Mouse (Mus musculus) forebrain, embryonic 10.5 days (tissue): ENCODE results near the gene Slc16a2. TPM values are rescaled to one million over a fixed set of nuclear protein-coding genes. Genes with fewer than 3 reads are reported as not detected.
"Not testable (repeated sequence)": the region's sequence is repeated elsewhere in the genome, so short reads cannot be mapped to it uniquely, and the experiment has no call there.

Experiments
- DNase-seq: peaks from one replicate; pipeline ENCODE4 v3.0.0-alpha.2; 2017; ENCODE audit warnings: low spot score; ENCODE audit errors: extremely low spot score
- H3K27ac ChIP-seq: fragments of 300-500 bp; sonication (generic); 2 replicates; pipeline ENCODE4 v1.5.1; 2016; ENCODE audit warnings: mild to moderate bottlenecking
- H3K27me3 ChIP-seq: fragments of 300-500 bp; sonication (generic); 2 replicates; pipeline ENCODE4 v1.6.1; 2016; ENCODE audit warnings: mild to moderate bottlenecking; ENCODE audit not compliant: poor library complexity, severe bottlenecking
- H3K36me3 ChIP-seq: fragments of 300-500 bp; sonication (generic); replicated peaks from 2 replicates; pipeline ENCODE4 v1.6.1; 2016; ENCODE audit warnings: mild to moderate bottlenecking, moderate library complexity
- H3K4me1 ChIP-seq: fragments of 300-500 bp; sonication (generic); 2 replicates; pipeline ENCODE4 v1.6.1; 2016
- H3K4me3 ChIP-seq: fragments of 300-500 bp; sonication (generic); 2 replicates; pipeline ENCODE4 v1.5.1; 2016; ENCODE audit warnings: mild to moderate bottlenecking, moderate library complexity
- H3K9me3 ChIP-seq: fragments of 300-500 bp; sonication (generic); 2 replicates; pipeline ENCODE4 v1.6.1; 2016; ENCODE audit warnings: mild to moderate bottlenecking, moderate library complexity
- WGBS: fragments of 180-500 bp; shearing (Covaris S2); methylation state at CpG from one replicate; pipeline ENCODE4 v1.1.7; 2016; 5-methylcytosine and 5-hydroxymethylcytosine counted together
- polyA plus RNA-seq: library from polyadenylated mRNA; unstranded; fragments of >200 nt; fragmentation: Nextera tagmentation; extraction: Ambion mirVana; gene quantifications from 2 replicates; pipeline ENCODE4 v1.2.1, GENCODE M21; 2016

Gene Slc16a2
- polyA plus RNA-seq, 1 experiment from 2014 or later: 18.0 TPM

GRCm38 (mm10) chrX:103674674-103675073 is 147.1 kb downstream of the Slc16a2 start:
- H3K27me3 ChIP-seq: peaks cover 67% of the 10 kb centered on the region
- WGBS: 31% methylated on average over 2 of the region's 2 CpGs

GRCm38 (mm10) chrX:103673761-103674160 is 148.0 kb downstream of the Slc16a2 start:
- peaks cover 60% of the 10 kb centered on the region for H3K27me3 ChIP-seq
- H3K9me3 ChIP-seq: no peaks in the 10 kb centered on the region
- DNase-seq: no peak
- WGBS: 87% methylated on average over 3 of the region's 3 CpGs
- no peaks in the 10 kb centered on the region for H3K36me3 ChIP-seq
- no peaks in the 10 kb centered on the region for H3K4me1 ChIP-seq
- no peak overlapping the region for H3K27ac ChIP-seq
- no peak overlapping the region for H3K4me3 ChIP-seq

More at GRCm38 (mm10) chrX:103674674-103675073, 147.1 kb downstream of the Slc16a2 start:
- no peaks in the 10 kb centered on the region for H3K4me1 ChIP-seq
- no peaks in the 10 kb centered on the region for H3K9me3 ChIP-seq
- H3K27ac ChIP-seq: no peak overlapping the region
- no peaks in the 10 kb centered on the region for H3K36me3 ChIP-seq
- no peak for DNase-seq
- H3K4me3 ChIP-seq: no peak overlapping the region

GRCm38 (mm10) chrX:103670245-103670644 is 151.5 kb downstream of the Slc16a2 start:
- Histone ChIP-seq H3K27ac (no peak overlapping the region), H3K9me3 (no peaks in the 10 kb centered on the region), H3K27me3 (peaks cover 65% of the 10 kb centered on the region), H3K4me3 (no peak overlapping the region), H3K36me3 (no peaks in the 10 kb centered on the region), H3K4me1 (no peaks in the 10 kb centered on the region)
- no peak for DNase-seq

GRCm38 (mm10) chrX:103664445-103664844 is 157.3 kb downstream of the Slc16a2 start:
- not testable (repeated sequence) for H3K27ac ChIP-seq, H3K4me3 ChIP-seq, H3K36me3 ChIP-seq, H3K4me1 ChIP-seq, DNase-seq, H3K9me3 ChIP-seq
- WGBS: 93% methylated on average over 10 of the region's 10 CpGs
- H3K27me3 ChIP-seq: peaks cover 82% of the 10 kb centered on the region

- WGBS: 75% methylated on average over 4 of the region's 4 CpGs
- no peak for DNase-seq
- H3K27me3 ChIP-seq: peaks cover 81% of the 10 kb centered on the region
- H3K36me3 ChIP-seq: no peaks in the 10 kb centered on the region
- H3K27ac ChIP-seq: no peak overlapping the region
- no peaks in the 10 kb centered on the region; the same call in 1 of the 2 replicates for H3K9me3 ChIP-seq
- H3K4me1 ChIP-seq: no peaks in the 10 kb centered on the region
- H3K4me3 ChIP-seq: no peak overlapping the region
Measured at GRCm38 (mm10) chrX:103658985-103659384, 162.8 kb downstream of the Slc16a2 start.

GRCm38 (mm10) chrX:103653021-103653420 is 168.8 kb downstream of the Slc16a2 start:
- Histone ChIP-seq H3K4me3 (no peak overlapping the region), H3K27me3 (peaks cover 81% of the 10 kb centered on the region), H3K4me1 (no peaks in the 10 kb centered on the region), H3K36me3 (no peaks in the 10 kb centered on the region), H3K27ac (no peak overlapping the region), H3K9me3 (no peaks in the 10 kb centered on the region)
- DNase-seq: no peak
- 13% methylated on average over 2 of the region's 2 CpGs for WGBS

GRCm38 (mm10) chrX:103652048-103652447 is 169.7 kb downstream of the Slc16a2 start:
- H3K36me3 ChIP-seq: no peaks in the 10 kb centered on the region
- no peaks in the 10 kb centered on the region for H3K4me1 ChIP-seq
- H3K27ac ChIP-seq: no peak overlapping the region
- no peak for DNase-seq
- H3K9me3 ChIP-seq: no peaks in the 10 kb centered on the region
- peaks cover 88% of the 10 kb centered on the region for H3K27me3 ChIP-seq
- 61% methylated on average over 1 of the region's 1 CpGs for WGBS
- H3K4me3 ChIP-seq: no peak overlapping the region

Other genes starting within 250 kb of the Slc16a2 start
- gene Zcchc13, start 191.4 kb downstream of the Slc16a2 start, polyA plus RNA-seq: not detected in 2 replicates
- gene Rlim, start 159.3 kb upstream of the Slc16a2 start, polyA plus RNA-seq: 39.3 and 39.4 TPM in 2 replicates